In the genomic region with DNA sequence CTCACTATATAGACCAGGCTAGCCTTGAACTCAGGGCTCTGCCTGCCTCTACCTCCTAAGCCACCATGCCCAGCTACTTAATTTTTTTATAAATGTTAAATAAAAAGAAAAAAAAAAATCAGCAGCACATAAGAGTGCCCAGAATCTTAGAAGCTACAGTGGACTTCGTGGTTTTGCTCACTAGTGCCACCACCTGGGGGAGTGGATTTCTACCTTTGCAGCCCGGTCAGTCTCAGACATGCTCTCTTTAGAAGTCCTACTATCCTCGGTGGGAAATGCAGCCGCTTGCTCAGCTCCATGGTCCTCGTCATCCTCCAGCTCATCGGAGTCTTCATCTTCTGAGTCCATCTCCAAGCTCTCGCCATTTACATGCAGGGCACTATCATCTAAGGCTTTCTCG, we compare ENCODE assay signal across 9 mouse cellular contexts. TPM values are rescaled to one million over a fixed set of nuclear protein-coding genes. Genes with fewer than 3 reads are reported as not detected.
DNase-seq lines count a peak whose midpoint lies in the region; ATAC-seq lines count a peak whose summit lies in the region.
"Had no signal": no experiment of that assay in that cellular context is flagged by ENCODE, and none has a peak within 500 bp of the region (broad histone marks: within the 10 kb centered on the region; RNA-seq: fewer than 3 reads in every experiment).

No protein-coding gene starts in this region.

- H3K27me3 ChIP-seq in limb, embryonic 11.5 days (ENCODE audit: control insufficient read depth, insufficient read depth, low read length): no peaks in the 10 kb centered on the region
- no peaks in the 10 kb centered on the region for H3K27me3 ChIP-seq in limb, embryonic 10.5 days (ENCODE audit: low read depth, poor library complexity, severe bottlenecking)
- no peaks in the 10 kb centered on the region for H3K27me3 ChIP-seq in forebrain, embryonic 12.5 days
- H3K27me3 ChIP-seq: limb, embryonic 12.5 days had no signal

- peaks cover 19% of the 10 kb centered on the region for H3K36me3 ChIP-seq in limb, embryonic 11.5 days (ENCODE audit: control insufficient read depth, insufficient read depth, low read length)
- peaks cover 92% of the 10 kb centered on the region for H3K36me3 ChIP-seq in limb, embryonic 10.5 days
- H3K36me3 ChIP-seq in forebrain, embryonic 12.5 days (replicated peaks): peaks cover 59% of the 10 kb centered on the region

- WGBS in limb, embryonic 11.5 days: 91% methylated on average over 8 of the region's 8 CpGs
- WGBS in limb, embryonic 10.5 days: 88% methylated on average over 8 of the region's 8 CpGs
- WGBS in forebrain, embryonic 12.5 days: 89% methylated on average over 8 of the region's 8 CpGs

- intact Hi-C loops in left cerebral cortex, postnatal 4 days (cut with DNase I): no loop called here

- no peak overlapping the region for H3K9ac ChIP-seq in limb, embryonic 11.5 days (ENCODE audit: low read length)
- no peak overlapping the region for H3K9ac ChIP-seq in forebrain, embryonic 12.5 days
- H3K9ac ChIP-seq: limb, embryonic 12.5 days had no signal

- ATAC-seq in limb, embryonic 11.5 days (ENCODE audit: insufficient number of reproducible peaks, low FRiP score, low TSS enrichment, low read depth): no peak
- no peak for ATAC-seq in forebrain, embryonic 12.5 days (ENCODE audit: low FRiP score)

- no peaks in the 10 kb centered on the region for H3K4me1 ChIP-seq in limb, embryonic 11.5 days (ENCODE audit: control insufficient read depth, insufficient read depth, low read length)
- no peaks in the 10 kb centered on the region for H3K4me1 ChIP-seq in limb, embryonic 10.5 days
- no peaks in the 10 kb centered on the region for H3K4me1 ChIP-seq in forebrain, embryonic 12.5 days
- H3K4me1 ChIP-seq: limb, embryonic 12.5 days had no signal

- no peak overlapping the region for H3K4me3 ChIP-seq in limb, embryonic 11.5 days (ENCODE audit: low read depth, low read length)
- no peak overlapping the region for H3K4me3 ChIP-seq in limb, embryonic 10.5 days
- no peak overlapping the region for H3K4me3 ChIP-seq in forebrain, embryonic 12.5 days (replicated peaks)
- H3K4me3 ChIP-seq: limb, embryonic 12.5 days had no signal

- H3K4me2 ChIP-seq in limb, embryonic 11.5 days (ENCODE audit: low read depth, severe bottlenecking): no peak overlapping the region
- no peak overlapping the region for H3K4me2 ChIP-seq in forebrain, embryonic 12.5 days
- H3K4me2 ChIP-seq: limb, embryonic 12.5 days had no signal

- no peaks in the 10 kb centered on the region for H3K9me3 ChIP-seq in limb, embryonic 11.5 days (ENCODE audit: control insufficient read depth, low read length)
- no peaks in the 10 kb centered on the region for H3K9me3 ChIP-seq in limb, embryonic 10.5 days (replicated peaks)
- H3K9me3 ChIP-seq in forebrain, embryonic 12.5 days: no peaks in the 10 kb centered on the region
- H3K9me3 ChIP-seq: limb, embryonic 12.5 days had no signal

- H3K27ac ChIP-seq in limb, embryonic 11.5 days (replicated peaks; ENCODE audit: low read depth, low read length): no peak overlapping the region
- H3K27ac ChIP-seq in limb, embryonic 10.5 days: no peak overlapping the region
- no peak overlapping the region for H3K27ac ChIP-seq in forebrain, embryonic 12.5 days
- H3K27ac ChIP-seq: limb, embryonic 12.5 days had no signal

- DNase-seq in cerebellum, postnatal 10 days: peak; percentile 30 to 36
- no peak for DNase-seq in cerebellum, adult 9-11 months
- DNase-seq in limb, embryonic 11.5 days (ENCODE audit: low spot score): peak; percentile 27
- DNase-seq in limb, embryonic 10.5 days (ENCODE audit: low spot score): no peak
- peak; percentile 1 for DNase-seq in T-cell, adult 2 months (ENCODE audit: low spot score)
- peak; percentile 7 for DNase-seq in left cerebral cortex, postnatal 4 days
- DNase-seq in right cerebral cortex, adult 18-20 months: no peak

RNA-seq across cellular contexts. Expression of gene Ehmt1, which starts 56.4 kb away (rescaled TPM):
- 97.6 and 119 TPM in 2 replicates for polyA plus RNA-seq in limb, embryonic 11.5 days (2014; fragmentation: Nextera tagmentation; extraction: Ambion mirVana)
- 136 and 152 TPM in 2 replicates for polyA plus RNA-seq in limb, embryonic 10.5 days (2016; fragmentation: Nextera tagmentation; extraction: Ambion mirVana)
- 100 to 1,000 TPM; 118 to 122 TPM for total RNA-seq in left cerebral cortex, postnatal 4 days (2021)
- 147 and 148 TPM in 2 replicates for polyA plus RNA-seq in forebrain, embryonic 12.5 days (2016; fragmentation: Nextera tagmentation; extraction: Ambion mirVana)

Comparison
In these comparisons a context has a peak if more than half of its experiments do, and no peak if none do; other contexts are left out.
1. DNase-seq: peak in cerebellum, postnatal 10 days (2 of 2), limb, embryonic 11.5 days (single experiment), T-cell, adult 2 months (single experiment) and left cerebral cortex, postnatal 4 days (single experiment); none in cerebellum, adult 9-11 months (single experiment), limb, embryonic 10.5 days (single experiment) and right cerebral cortex, adult 18-20 months (single experiment).